Mouse (Mus musculus): ENCODE measurements at regions not wholly inside any gene's neighbourhood (a gene's known extent, or its start where the extent isn't known, plus 50 kb on each side); places are given as distances from the start of the nearest gene placed in this dataset.

GRCm38 (mm10) chr6:67115505-67116303 lies 78.4 kb upstream of the Gadd45a start:
- Histone ChIP-seq H3K4me3 (ENCODE audit: low read depth, low read length) (no peak overlapping the region), H3K9ac (ENCODE audit: low read depth, poor library complexity, severe bottlenecking) (0 out of 2 replicates have a peak overlapping the region, but pooled peaks have one; percentile 44), H3K36me3 (ENCODE audit: control insufficient read depth, insufficient read depth, low read length, poor library complexity, severe bottlenecking) (no peaks in the 10 kb centered on the region), H3K9me3 (replicated peaks; ENCODE audit: control insufficient read depth, insufficient read depth, low read length, poor library complexity, severe bottlenecking) (no peaks in the 10 kb centered on the region), H3K27me3 (ENCODE audit: control insufficient read depth, insufficient read depth, low read length, poor library complexity, severe bottlenecking) (no peaks in the 10 kb centered on the region), H3K27ac (ENCODE audit: insufficient read depth, low read length) (0 out of 2 replicates have a peak overlapping the region, but pooled peaks have one; percentile 30), H3K4me1 (ENCODE audit: control insufficient read depth, insufficient read depth, low read length) (peaks cover 4% of the 10 kb centered on the region)
- TF ChIP-seq EP300 (IDR thresholded peaks at IDR 0.05; ENCODE audit: insufficient read depth, low read depth, low read length) (no peak), POLR2A (IDR thresholded peaks at IDR 0.05; ENCODE audit: insufficient read depth, low read length) (no peak), CTCF (IDR thresholded peaks at IDR 0.05; ENCODE audit: low read depth, low read length) (no peak)

- Histone ChIP-seq H3K4me3 (ENCODE audit: low read depth, low read length) (no peak overlapping the region), H3K27me3 (ENCODE audit: control insufficient read depth, insufficient read depth, low read length, poor library complexity, severe bottlenecking) (no peaks in the 10 kb centered on the region), H3K9ac (ENCODE audit: low read depth, poor library complexity, severe bottlenecking) (peak overlapping the region; percentile 44; the same call in 1 of the 2 replicates), H3K36me3 (ENCODE audit: control insufficient read depth, insufficient read depth, low read length, poor library complexity, severe bottlenecking) (no peaks in the 10 kb centered on the region), H3K4me1 (ENCODE audit: control insufficient read depth, insufficient read depth, low read length) (peaks cover 6% of the 10 kb centered on the region), H3K27ac (ENCODE audit: insufficient read depth, low read length) (peak overlapping the region; percentile 30; the same call in 1 of the 2 replicates), H3K9me3 (replicated peaks; ENCODE audit: control insufficient read depth, insufficient read depth, low read length, poor library complexity, severe bottlenecking) (no peaks in the 10 kb centered on the region)
- no peak for TF ChIP-seq POLR2A (IDR thresholded peaks at IDR 0.05; ENCODE audit: insufficient read depth, low read length)
- no peak for TF ChIP-seq CTCF (IDR thresholded peaks at IDR 0.05; ENCODE audit: low read depth, low read length)
- TF ChIP-seq EP300 (IDR thresholded peaks at IDR 0.05; ENCODE audit: insufficient read depth, low read depth, low read length) = no peak
These were observed 77.5 kb upstream of the Gadd45a start for GRCm38 (mm10) chr6:67114753-67115152.

GRCm38 (mm10) chr6:67113686-67114278 lies 76.5 kb upstream of the Gadd45a start:
- peak overlapping the region; percentile 96 for H3K27ac ChIP-seq (ENCODE audit: insufficient read depth, low read length)
- peak; percentile 60 for TF ChIP-seq POLR2A (IDR thresholded peaks at IDR 0.05; ENCODE audit: insufficient read depth, low read length)
- TF ChIP-seq EP300 (IDR thresholded peaks at IDR 0.05; ENCODE audit: insufficient read depth, low read depth, low read length) = peak; percentile 94
- TF ChIP-seq CTCF (IDR thresholded peaks at IDR 0.05; ENCODE audit: low read depth, low read length) = no peak

GRCm38 (mm10) chr6:67113261-67113660 lies 76.0 kb upstream of the Gadd45a start:
- TF ChIP-seq EP300 (IDR thresholded peaks at IDR 0.05; ENCODE audit: insufficient read depth, low read depth, low read length) = no peak
- no peak for TF ChIP-seq CTCF (IDR thresholded peaks at IDR 0.05; ENCODE audit: low read depth, low read length)
- no peak for TF ChIP-seq POLR2A (IDR thresholded peaks at IDR 0.05; ENCODE audit: insufficient read depth, low read length)
- no peaks in the 10 kb centered on the region for H3K27me3 ChIP-seq (ENCODE audit: control insufficient read depth, insufficient read depth, low read length, poor library complexity, severe bottlenecking)
- peaks cover 7% of the 10 kb centered on the region for H3K4me1 ChIP-seq (ENCODE audit: control insufficient read depth, insufficient read depth, low read length)
- no peaks in the 10 kb centered on the region for H3K36me3 ChIP-seq (ENCODE audit: control insufficient read depth, insufficient read depth, low read length, poor library complexity, severe bottlenecking)
- peak overlapping the region; percentile 44 for H3K9ac ChIP-seq (ENCODE audit: low read depth, poor library complexity, severe bottlenecking)
- peak overlapping the region; percentile 96 for H3K27ac ChIP-seq (ENCODE audit: insufficient read depth, low read length)
- H3K4me3 ChIP-seq (ENCODE audit: low read depth, low read length) = peak overlapping the region; percentile 41
- H3K9me3 ChIP-seq (replicated peaks; ENCODE audit: control insufficient read depth, insufficient read depth, low read length, poor library complexity, severe bottlenecking) = no peaks in the 10 kb centered on the region

More at GRCm38 (mm10) chr6:67113686-67114278, 76.5 kb upstream of the Gadd45a start:
- H3K27me3 ChIP-seq (ENCODE audit: control insufficient read depth, insufficient read depth, low read length, poor library complexity, severe bottlenecking) = no peaks in the 10 kb centered on the region
- no peaks in the 10 kb centered on the region for H3K36me3 ChIP-seq (ENCODE audit: control insufficient read depth, insufficient read depth, low read length, poor library complexity, severe bottlenecking)
- H3K4me3 ChIP-seq (ENCODE audit: low read depth, low read length) = peak overlapping the region; percentile 62
- no peaks in the 10 kb centered on the region for H3K9me3 ChIP-seq (replicated peaks; ENCODE audit: control insufficient read depth, insufficient read depth, low read length, poor library complexity, severe bottlenecking)
- peak overlapping the region; percentile 44 for H3K9ac ChIP-seq (ENCODE audit: low read depth, poor library complexity, severe bottlenecking)
- H3K4me1 ChIP-seq (ENCODE audit: control insufficient read depth, insufficient read depth, low read length) = peaks cover 6% of the 10 kb centered on the region

- TF ChIP-seq CTCF (IDR thresholded peaks at IDR 0.05; ENCODE audit: low read depth, low read length) (no peak), EP300 (IDR thresholded peaks at IDR 0.05; ENCODE audit: insufficient read depth, low read depth, low read length) (no peak), POLR2A (IDR thresholded peaks at IDR 0.05; ENCODE audit: insufficient read depth, low read length) (no peak)
- H3K36me3 ChIP-seq (ENCODE audit: control insufficient read depth, insufficient read depth, low read length, poor library complexity, severe bottlenecking) = no peaks in the 10 kb centered on the region
- H3K9ac ChIP-seq (ENCODE audit: low read depth, poor library complexity, severe bottlenecking) = peak overlapping the region; percentile 44; the same call in 1 of the 2 replicates
- H3K9me3 ChIP-seq (replicated peaks; ENCODE audit: control insufficient read depth, insufficient read depth, low read length, poor library complexity, severe bottlenecking) = no peaks in the 10 kb centered on the region
- peaks cover 8% of the 10 kb centered on the region for H3K4me1 ChIP-seq (ENCODE audit: control insufficient read depth, insufficient read depth, low read length)
- H3K27ac ChIP-seq (ENCODE audit: insufficient read depth, low read length) = peak overlapping the region; percentile 96
- H3K27me3 ChIP-seq (ENCODE audit: control insufficient read depth, insufficient read depth, low read length, poor library complexity, severe bottlenecking) = no peaks in the 10 kb centered on the region
- H3K4me3 ChIP-seq (ENCODE audit: low read depth, low read length) = no peak overlapping the region
These were observed 75.1 kb upstream of the Gadd45a start for GRCm38 (mm10) chr6:67112311-67112710.

- H3K4me1 ChIP-seq (ENCODE audit: control insufficient read depth, insufficient read depth, low read length) = peaks cover 6% of the 10 kb centered on the region
- no peak overlapping the region for H3K4me3 ChIP-seq (ENCODE audit: low read depth, low read length)
- no peak overlapping the region for H3K9ac ChIP-seq (ENCODE audit: low read depth, poor library complexity, severe bottlenecking)
- no peaks in the 10 kb centered on the region for H3K27me3 ChIP-seq (ENCODE audit: control insufficient read depth, insufficient read depth, low read length, poor library complexity, severe bottlenecking)
- H3K27ac ChIP-seq (ENCODE audit: insufficient read depth, low read length) = peak overlapping the region; percentile 96
- H3K36me3 ChIP-seq (ENCODE audit: control insufficient read depth, insufficient read depth, low read length, poor library complexity, severe bottlenecking) = no peaks in the 10 kb centered on the region
- peak; percentile 85; the same call in 1 of the 2 replicates for TF ChIP-seq EP300 (IDR thresholded peaks at IDR 0.05; ENCODE audit: insufficient read depth, low read depth, low read length)
- TF ChIP-seq POLR2A (IDR thresholded peaks at IDR 0.05; ENCODE audit: insufficient read depth, low read length) = no peak
- no peak for TF ChIP-seq CTCF (IDR thresholded peaks at IDR 0.05; ENCODE audit: low read depth, low read length)
- H3K9me3 ChIP-seq (replicated peaks; ENCODE audit: control insufficient read depth, insufficient read depth, low read length, poor library complexity, severe bottlenecking) = no peaks in the 10 kb centered on the region
These were observed 74.3 kb upstream of the Gadd45a start for GRCm38 (mm10) chr6:67111581-67111980.

Measured in ES-Bruce4 (cell line).